Mouse (Mus musculus) c-Kit-positive CD71-positive TER-119-positive erythroid progenitor cells, embryonic 14.5 days (primary cell): ENCODE measurements around the gene Stat4.

Experiments used
- DNase-seq: peaks from one replicate; pipeline ENCODE4 v3.0.0-alpha.2; 2013; ENCODE audit warnings: low spot score

Stat4 gene

DNA sequence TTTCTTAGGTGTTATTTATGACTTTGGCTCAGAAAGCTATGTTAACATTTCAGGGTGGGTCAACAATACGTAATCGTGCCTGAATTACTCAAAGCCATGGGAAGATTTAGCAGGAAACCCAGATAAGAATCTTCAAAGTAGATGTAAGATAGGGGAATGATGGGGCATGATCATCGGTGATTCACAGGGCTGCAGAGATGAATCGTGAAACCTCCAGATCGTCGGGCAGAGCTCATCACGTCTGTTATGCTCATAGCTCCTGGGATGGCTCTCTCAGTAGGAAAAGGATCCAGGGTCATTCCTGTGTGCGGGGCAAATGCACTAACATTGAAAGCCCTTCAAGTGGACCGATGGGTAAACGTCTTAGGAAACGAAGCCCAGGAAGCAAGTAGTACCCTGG, 120.3 kb downstream of the Stat4 start:
- DNase-seq, result no peak

DNA sequence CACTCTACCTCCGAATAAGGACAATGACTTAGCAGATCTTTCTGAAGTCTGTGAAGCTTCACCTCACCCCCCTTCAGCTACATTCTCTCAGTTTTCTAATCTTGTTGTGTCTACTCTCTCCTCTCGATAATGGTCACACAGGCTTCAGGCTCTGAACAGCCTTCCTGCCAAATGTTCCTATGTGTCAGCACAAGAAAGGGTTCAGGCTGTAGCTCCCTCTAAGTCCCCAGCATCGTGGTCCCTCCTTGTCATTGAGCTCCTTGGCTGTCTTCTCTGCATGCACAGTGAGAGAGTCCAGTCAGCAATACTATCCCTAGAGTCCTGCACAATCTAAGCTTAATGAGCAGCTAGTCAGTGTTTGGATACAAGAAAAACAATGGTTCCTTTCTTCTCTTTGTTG, 124.3 kb downstream of the Stat4 start:
- no peak for DNase-seq

- no peak for DNase-seq
Observed at GRCm38 (mm10) chr1:52112301-52112700, 125.4 kb downstream of the Stat4 start.

- no peak for DNase-seq
Observed at GRCm38 (mm10) chr1:52113067-52113665, 126.2 kb downstream of the Stat4 start.

DNA sequence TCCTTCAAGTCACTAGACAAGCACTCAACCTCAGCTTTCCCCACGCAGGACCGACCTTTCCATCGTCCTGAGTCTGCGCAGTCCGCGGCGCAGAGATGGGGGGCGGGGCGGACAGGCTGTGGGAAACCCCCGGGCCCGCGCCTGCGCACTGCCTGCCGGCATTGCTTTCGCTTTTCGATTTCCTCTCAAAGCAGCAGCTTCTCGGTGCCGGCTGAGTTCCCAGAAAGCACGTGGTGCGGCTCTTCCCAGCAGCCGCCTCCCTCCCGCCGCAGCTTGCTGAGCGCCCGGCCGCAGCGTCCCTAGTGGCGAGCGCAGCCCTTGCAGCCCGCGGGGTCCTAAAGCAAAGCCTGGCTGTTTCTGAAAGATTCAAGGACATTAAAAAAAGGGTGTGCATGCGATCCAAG, 126.7 kb downstream of the Stat4 start:
- DNase-seq, result peak; percentile 94

DNA sequence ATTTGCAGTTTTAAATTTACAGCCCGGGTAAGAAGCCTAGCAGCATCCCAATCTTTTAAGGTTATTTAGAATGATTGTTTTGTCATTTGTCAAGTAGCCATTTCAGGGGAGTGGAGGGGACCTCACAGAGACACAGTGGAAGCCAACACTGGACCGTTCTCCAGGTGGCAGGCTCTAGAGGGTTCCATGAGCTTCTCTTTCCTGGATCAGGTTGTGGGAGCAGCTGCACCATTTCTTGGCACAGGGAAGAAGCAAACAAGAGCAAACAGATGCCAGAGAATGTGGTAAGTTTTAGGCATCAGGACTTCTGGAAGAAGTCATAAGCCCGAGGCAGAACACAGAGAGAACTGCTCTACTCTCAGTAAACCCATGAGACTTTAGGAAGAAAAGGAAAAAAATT, 129.5 kb downstream of the Stat4 start:
- no peak for DNase-seq

- no peak for DNase-seq
Observed at GRCm38 (mm10) chr1:52117777-52118176, 130.8 kb downstream of the Stat4 start.

DNA sequence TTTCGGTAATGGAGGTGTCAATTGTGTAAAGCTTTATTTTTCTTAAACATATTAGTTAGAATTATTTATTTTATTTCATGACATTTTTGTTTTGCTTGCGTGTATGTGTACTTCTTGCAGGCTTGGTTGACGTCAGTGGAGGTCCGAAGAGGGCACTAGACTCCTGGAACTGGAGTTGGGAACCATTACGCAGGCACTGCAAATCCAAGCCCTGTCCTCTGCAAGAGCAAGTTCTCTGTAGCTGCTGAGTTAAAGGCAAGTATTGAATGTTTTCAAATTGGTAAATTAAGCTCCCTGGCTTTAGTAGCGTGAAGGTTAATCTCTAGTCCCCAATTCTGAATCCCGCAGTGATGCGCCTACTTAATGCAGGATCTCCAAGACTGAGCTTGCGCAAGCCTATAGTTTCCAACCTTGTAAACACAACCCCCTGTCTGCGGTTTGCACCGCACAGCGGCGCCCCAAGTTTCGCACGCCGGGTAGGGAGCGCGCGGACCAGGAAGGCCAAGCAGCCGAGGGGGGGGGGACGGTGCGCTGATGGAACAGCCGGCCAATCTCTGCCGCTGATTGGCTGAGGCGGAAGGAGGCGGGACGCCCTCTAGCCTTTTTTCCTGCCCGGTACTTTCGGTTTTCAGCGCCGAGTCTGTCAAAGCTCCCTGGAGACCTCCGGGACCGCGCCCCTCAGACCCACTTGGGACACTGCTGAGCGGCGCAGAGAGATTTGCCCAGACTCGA, 132.1 kb downstream of the Stat4 start, which contains the start of gene Stat1:
TSS of gene Stat1 (plus strand) at position 581 of the 732 bp plus-strand sequence.
- peak; percentile 92 for DNase-seq

GRCm38 (mm10) chr1:52119691-52120090, 132.7 kb downstream of the Stat4 start:
- no peak for DNase-seq

- DNase-seq, result no peak
Observed at GRCm38 (mm10) chr1:52120191-52120590, 133.2 kb downstream of the Stat4 start.

- DNase-seq, result no peak
Observed at GRCm38 (mm10) chr1:52121052-52121451, 134.1 kb downstream of the Stat4 start.

GRCm38 (mm10) chr1:52124818-52125217, 137.9 kb downstream of the Stat4 start:
- DNase-seq, result no peak

- DNase-seq, result no peak
Observed at GRCm38 (mm10) chr1:52127350-52127749, 140.4 kb downstream of the Stat4 start.

DNA sequence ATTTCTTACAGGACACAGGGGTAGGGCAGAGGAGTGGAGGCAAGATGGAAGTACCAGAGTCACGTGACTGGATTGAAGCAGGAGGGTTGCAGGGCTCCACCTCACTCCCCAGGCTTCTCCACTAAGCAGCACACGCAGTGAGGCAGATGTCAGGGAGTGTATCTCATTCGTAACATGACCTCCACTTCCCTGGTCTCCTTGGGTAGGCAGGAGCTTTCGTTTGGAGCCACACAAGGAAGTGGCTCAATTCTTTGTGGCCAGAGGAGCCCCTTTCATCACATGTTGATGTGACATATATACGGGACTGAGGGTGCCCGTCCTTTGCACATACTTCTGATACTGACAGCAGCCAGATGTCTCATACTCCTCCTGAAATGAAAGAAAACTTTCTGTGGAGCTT, 142.8 kb downstream of the Stat4 start:
- no peak for DNase-seq

DNA sequence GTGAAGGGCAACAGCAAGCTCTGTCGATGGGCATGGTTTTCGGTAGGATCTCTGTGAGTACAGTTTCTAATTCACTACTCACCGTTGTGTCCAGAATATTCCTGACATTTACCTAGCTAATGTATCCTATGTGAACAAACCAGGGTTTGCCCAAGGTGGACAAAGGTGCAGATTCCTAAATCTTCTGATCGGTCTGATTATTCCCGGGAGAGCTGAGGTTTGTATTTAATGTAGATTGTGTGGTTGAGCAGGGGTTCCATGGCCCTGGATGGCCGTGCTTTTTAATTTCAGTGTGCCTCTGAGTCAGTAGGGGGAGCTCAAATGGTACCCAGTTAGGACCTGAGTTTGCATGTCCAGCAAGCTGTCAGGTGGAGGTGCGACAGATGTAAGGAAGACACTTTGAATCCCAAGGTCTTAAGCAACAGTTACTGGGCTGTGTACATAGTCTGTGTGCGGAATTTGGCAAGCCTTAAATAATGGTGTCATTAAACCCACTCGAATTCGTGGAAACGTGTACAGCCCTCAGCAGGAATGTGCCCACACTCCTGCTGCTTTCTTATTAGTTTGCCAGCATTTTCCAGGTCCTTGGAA, 144.9 kb downstream of the Stat4 start:
- DNase-seq, result no peak

- DNase-seq, result no peak
Observed at GRCm38 (mm10) chr1:52133254-52133653, 146.3 kb downstream of the Stat4 start.

GRCm38 (mm10) chr1:52137292-52137691, 150.3 kb downstream of the Stat4 start:
- DNase-seq, result no peak

GRCm38 (mm10) chr1:52140534-52140933, 153.6 kb downstream of the Stat4 start:
- DNase-seq, result no peak

DNA sequence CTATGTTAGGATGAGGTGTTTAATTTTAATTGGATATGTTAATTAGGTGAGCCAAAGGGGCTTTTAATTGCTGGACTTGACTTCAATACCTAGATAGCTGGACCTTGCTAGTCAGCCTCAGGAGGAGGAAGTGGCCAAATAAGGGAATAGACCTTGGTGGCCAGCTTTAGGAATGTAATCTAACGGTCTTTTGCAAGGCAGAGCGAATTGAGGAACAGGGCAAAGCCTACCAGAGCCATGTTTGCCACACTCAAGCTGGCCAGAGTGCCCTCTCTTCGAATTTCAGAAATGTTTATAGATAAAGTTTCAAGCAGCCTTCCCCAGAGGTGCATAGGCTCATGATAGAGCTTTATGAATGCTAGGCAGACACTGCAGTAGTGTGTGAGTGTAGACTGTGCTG, 154.5 kb downstream of the Stat4 start:
- DNase-seq, result no peak

DNA sequence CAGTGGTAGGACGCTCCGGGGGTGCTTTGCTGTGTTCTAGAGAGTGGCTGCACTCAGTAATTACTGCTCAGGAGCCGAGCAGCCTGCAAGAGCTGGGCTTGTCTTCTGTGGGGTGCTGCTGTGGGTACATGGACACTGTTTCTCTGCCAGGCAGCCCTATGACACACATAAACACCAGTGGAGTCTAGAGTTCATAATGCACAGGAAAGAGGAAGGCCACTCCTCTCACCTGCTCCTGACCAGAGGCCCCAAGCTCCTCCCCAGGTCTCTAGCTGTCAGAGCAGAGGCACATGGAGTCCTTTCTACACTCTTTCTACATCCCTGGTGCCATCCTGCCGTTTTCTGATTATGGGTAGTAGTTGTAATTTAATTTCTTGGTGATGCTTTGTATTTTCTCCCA, 155.2 kb downstream of the Stat4 start:
- no peak for DNase-seq

DNA sequence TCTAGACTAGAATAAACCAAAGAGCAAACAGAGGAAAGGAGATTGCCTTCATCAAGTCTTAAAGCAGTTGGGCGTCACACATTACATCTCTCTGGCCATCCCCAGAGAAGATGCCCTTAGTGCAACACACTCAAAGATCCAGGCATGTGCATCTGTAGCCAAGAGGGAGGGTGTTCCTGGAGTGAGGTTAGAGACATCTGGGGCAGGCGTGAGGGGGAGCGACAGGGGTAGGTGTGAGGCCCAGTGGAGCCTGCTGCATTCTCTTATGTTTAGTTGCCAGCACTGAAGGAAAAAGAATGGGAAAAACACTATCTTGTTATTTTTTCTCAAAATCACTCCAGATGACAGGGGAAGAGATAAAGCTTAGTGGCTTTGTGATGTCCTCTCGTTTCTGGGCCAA, 156.2 kb downstream of the Stat4 start:
- no peak for DNase-seq

DNA sequence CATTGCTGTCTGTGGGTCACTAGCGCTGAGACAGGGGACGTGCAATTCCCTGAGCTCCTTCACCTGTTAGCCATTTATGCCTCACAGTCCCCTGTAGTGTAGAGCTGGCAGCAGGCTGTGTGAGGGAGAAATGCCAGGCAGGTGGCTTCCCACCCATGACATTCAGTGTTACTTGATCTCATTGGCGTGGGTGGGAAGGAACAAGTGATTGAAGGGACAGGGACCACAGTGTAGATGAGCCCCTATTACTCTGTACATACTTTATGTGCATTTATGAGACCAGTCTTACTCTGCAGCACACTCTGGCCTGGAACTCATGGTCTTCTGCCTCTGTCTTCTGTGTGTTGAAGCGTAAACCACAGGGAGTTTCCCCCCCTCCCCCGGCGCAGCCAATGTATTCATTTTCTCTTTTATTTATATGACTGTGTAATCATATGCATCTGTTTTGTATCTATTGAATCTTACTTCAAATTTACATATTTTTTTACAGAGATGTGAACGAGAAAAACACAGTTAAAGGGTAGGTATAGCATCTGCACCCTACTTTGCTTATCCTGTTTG, 156.7 kb downstream of the Stat4 start:
- DNase-seq, result no peak

DNA sequence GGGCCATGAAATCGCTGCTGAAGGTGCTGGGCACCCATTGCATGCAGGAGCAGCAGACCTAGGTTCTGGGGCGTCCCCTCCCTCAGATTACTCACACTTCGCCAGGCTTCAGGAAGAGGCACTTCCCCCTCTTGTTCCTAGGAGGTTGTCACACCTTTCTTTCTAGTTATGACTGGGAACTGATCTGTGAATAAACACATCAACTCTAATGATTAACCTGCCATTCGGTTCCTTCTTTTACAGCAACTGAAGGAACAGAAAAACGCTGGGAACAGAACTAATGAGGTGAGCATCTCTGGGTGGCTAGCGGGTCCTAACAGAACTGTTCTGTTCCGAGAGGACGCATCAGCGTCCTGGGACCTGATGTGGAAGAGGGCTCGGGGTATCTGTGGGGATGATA, 158.0 kb downstream of the Stat4 start:
- DNase-seq, result no peak
